Comparison of ENCODE assay signal across 10 mouse cellular contexts in genomic region chr10:111881339-111882211, GRCm38 (mm10).
A peak's percentile ranks its signal among the peaks of the same experiment; 100 is the strongest.
DNase-seq lines count a peak whose midpoint lies in the region; ATAC-seq and TF ChIP-seq lines count a peak whose summit lies in the region.
"Had no signal": no experiment of that assay in that cellular context is flagged by ENCODE, and none has a peak within 500 bp of the region (broad histone marks: within the 10 kb centered on the region; RNA-seq: fewer than 3 reads in every experiment).

No protein-coding gene starts in this region.

- peak; percentile 62; the same call in 1 of the 2 replicates for ATAC-seq in embryonic facial prominence, embryonic 14.5 days (ENCODE audit: low read depth)
- peak; percentile 64 for ATAC-seq in hindbrain, postnatal 0 days
- peak; percentile 63 for ATAC-seq in midbrain, embryonic 16.5 days

- no peak overlapping the region for H3K4me3 ChIP-seq in embryonic facial prominence, embryonic 14.5 days (ENCODE audit: low read depth, low read length)
- peak overlapping the region; percentile 14 for H3K4me3 ChIP-seq in hindbrain, postnatal 0 days (ENCODE audit: low read length)
- H3K4me3 ChIP-seq in midbrain, embryonic 16.5 days (ENCODE audit: low read depth, low read length): peak overlapping the region; percentile 18
- H3K4me3 ChIP-seq: heart, embryonic 15.5 days had no signal

- no peaks in the 10 kb centered on the region for H3K9me3 ChIP-seq in embryonic facial prominence, embryonic 14.5 days (ENCODE audit: control insufficient read depth, low read length)
- no peaks in the 10 kb centered on the region for H3K9me3 ChIP-seq in hindbrain, postnatal 0 days (ENCODE audit: low read length)
- no peaks in the 10 kb centered on the region for H3K9me3 ChIP-seq in midbrain, embryonic 16.5 days (replicated peaks; ENCODE audit: control insufficient read depth, low read length, poor library complexity, severe bottlenecking)
- H3K9me3 ChIP-seq: heart, embryonic 15.5 days had no signal

- no peaks in the 10 kb centered on the region for H3K27me3 ChIP-seq in embryonic facial prominence, embryonic 14.5 days (replicated peaks; ENCODE audit: control insufficient read depth, insufficient read depth, low read length)
- H3K27me3 ChIP-seq in hindbrain, postnatal 0 days (ENCODE audit: insufficient read depth, low read length): no peaks in the 10 kb centered on the region
- H3K27me3 ChIP-seq in midbrain, embryonic 16.5 days (ENCODE audit: control insufficient read depth, insufficient read depth, low read depth, low read length): no peaks in the 10 kb centered on the region
- H3K27me3 ChIP-seq: heart, embryonic 15.5 days had no signal

- H3K36me3 ChIP-seq in embryonic facial prominence, embryonic 14.5 days (ENCODE audit: control insufficient read depth, insufficient read depth, low read length): no peaks in the 10 kb centered on the region
- H3K36me3 ChIP-seq in hindbrain, postnatal 0 days (ENCODE audit: insufficient read depth, low read length): no peaks in the 10 kb centered on the region
- H3K36me3 ChIP-seq in midbrain, embryonic 16.5 days (ENCODE audit: control insufficient read depth, insufficient read depth, low read length): no peaks in the 10 kb centered on the region
- H3K36me3 ChIP-seq: heart, embryonic 15.5 days had no signal

- 50% methylated on average over 24 of the region's 24 CpGs for WGBS in embryonic facial prominence, embryonic 14.5 days
- 41% methylated on average over 24 of the region's 24 CpGs for WGBS in hindbrain, postnatal 0 days
- 23% methylated on average over 24 of the region's 24 CpGs for WGBS in midbrain, embryonic 16.5 days

- no peak overlapping the region for H3K27ac ChIP-seq in embryonic facial prominence, embryonic 14.5 days (replicated peaks; ENCODE audit: low read depth, low read length)
- no peak overlapping the region for H3K27ac ChIP-seq in hindbrain, postnatal 0 days
- no peak overlapping the region for H3K27ac ChIP-seq in midbrain, embryonic 16.5 days (ENCODE audit: low read length)
- H3K27ac ChIP-seq: heart, embryonic 15.5 days had no signal

- DNase-seq in frontal cortex, postnatal 36 days (ENCODE audit: low spot score in 2 of 2): peak; percentile 16 to 29
- DNase-seq in frontal cortex, postnatal 25 days (ENCODE audit: low spot score in 2 of 2): no peak
- peak; percentile 53 for DNase-seq in embryonic facial prominence, embryonic 14.5 days (ENCODE audit: low spot score)
- peak; percentile 73 for DNase-seq in hindbrain, postnatal 0 days (ENCODE audit: low spot score)
- DNase-seq in thymus, postnatal 36 days: no peak
- no peak for DNase-seq in thymus, postnatal 4 days
- DNase-seq in adrenal gland, postnatal 4 days (ENCODE audit: low spot score in 2 of 2): no peak
- DNase-seq: lung, adult 2 months had no signal

- no peak overlapping the region for H3K9ac ChIP-seq in embryonic facial prominence, embryonic 14.5 days (ENCODE audit: low read depth, low read length)
- H3K9ac ChIP-seq in hindbrain, postnatal 0 days (replicated peaks; ENCODE audit: low read length): 0 out of 2 replicates have a peak overlapping the region, but pooled peaks have one; percentile 15
- H3K9ac ChIP-seq in midbrain, embryonic 16.5 days (ENCODE audit: low read depth, low read length): peak overlapping the region; percentile 17; the same call in 1 of the 2 replicates
- H3K9ac ChIP-seq: heart, embryonic 15.5 days had no signal

- peak; percentile 44; the same call in 1 of the 2 replicates for TF ChIP-seq CTCF in hindbrain, postnatal 0 days (IDR thresholded peaks at IDR 0.05; ENCODE audit: low read depth)

- peak overlapping the region; percentile 20 for H3K4me2 ChIP-seq in embryonic facial prominence, embryonic 14.5 days (ENCODE audit: low read depth, low read length)
- H3K4me2 ChIP-seq in hindbrain, postnatal 0 days (ENCODE audit: low read depth, low read length): peak overlapping the region; percentile 45
- H3K4me2 ChIP-seq in midbrain, embryonic 16.5 days (ENCODE audit: low read length): peak overlapping the region; percentile 50
- H3K4me2 ChIP-seq: heart, embryonic 15.5 days had no signal

- no peaks in the 10 kb centered on the region for H3K4me1 ChIP-seq in embryonic facial prominence, embryonic 14.5 days (ENCODE audit: control insufficient read depth, insufficient read depth, low read length)
- no peaks in the 10 kb centered on the region for H3K4me1 ChIP-seq in hindbrain, postnatal 0 days (ENCODE audit: insufficient read depth, low read length)
- H3K4me1 ChIP-seq in midbrain, embryonic 16.5 days (ENCODE audit: control insufficient read depth, insufficient read depth, low read length): peaks cover 8% of the 10 kb centered on the region; the same call in 1 of the 2 replicates
- H3K4me1 ChIP-seq: heart, embryonic 15.5 days had no signal

Comparison
In these comparisons a context has a peak if more than half of its experiments do, and no peak if none do; other contexts are left out.
1. DNase-seq: peak in frontal cortex, postnatal 36 days (2 of 2), embryonic facial prominence, embryonic 14.5 days (single experiment) and hindbrain, postnatal 0 days (single experiment); none in frontal cortex, postnatal 25 days (0 of 2), thymus, postnatal 36 days (0 of 2), thymus, postnatal 4 days (single experiment) and adrenal gland, postnatal 4 days (0 of 2).
2. Peak in every context shown above with its lines, with median percentiles within 50 percentile points of each other: ATAC-seq and H3K4me2 ChIP-seq.